Mouse (Mus musculus) C2C12 (cell line): ENCODE data around the gene Fastk.

Source experiments
- CTCF ChIP-seq: IDR thresholded peaks from one replicate; pipeline ENCODE4 v1.5.1; 2011; ENCODE audit not compliant: control insufficient read depth, insufficient read depth, insufficient read length
- USF1 ChIP-seq: IDR thresholded peaks from one replicate; pipeline ENCODE4 v1.6.1; 2011; ENCODE audit warnings: low read depth, mild to moderate bottlenecking, control low read depth, moderate library complexity

GRCm38 (mm10) chr5:24426037-24426432, 19.1 kb downstream of the Fastk start:
- TF ChIP-seq CTCF (no peak), USF1 (no peak)
